Mouse (Mus musculus) hindbrain, embryonic 10.5 days (tissue): ENCODE measurements at regions not wholly inside any gene's neighbourhood (a gene's known extent, or its start where the extent isn't known, plus 50 kb on each side); places are given as distances from the start of the nearest gene placed in this dataset.

Source experiments
- DNase-seq: peaks from one replicate; pipeline ENCODE4 v3.0.0-alpha.2; 2017; ENCODE audit warnings: low spot score
- H3K27ac ChIP-seq: fragments of 300-500 bp; sonication (generic); 2 replicates; pipeline ENCODE4 v1.5.1; 2016; ENCODE audit warnings: mild to moderate bottlenecking, moderate library complexity
- H3K27me3 ChIP-seq: fragments of 300-500 bp; sonication (generic); 2 replicates; pipeline ENCODE4 v1.6.1; 2016; ENCODE audit warnings: mild to moderate bottlenecking; ENCODE audit not compliant: poor library complexity, insufficient read depth, severe bottlenecking
- H3K36me3 ChIP-seq: fragments of 300-500 bp; sonication (generic); 2 replicates; pipeline ENCODE4 v1.6.1; 2016; ENCODE audit warnings: mild to moderate bottlenecking, moderate library complexity
- H3K4me1 ChIP-seq: fragments of 300-500 bp; sonication (generic); replicated peaks from 2 replicates; pipeline ENCODE4 v1.6.1; 2016; ENCODE audit warnings: mild to moderate bottlenecking
- H3K4me3 ChIP-seq: fragments of 300-500 bp; sonication (generic); 2 replicates; pipeline ENCODE4 v1.5.1; 2016; ENCODE audit warnings: mild to moderate bottlenecking, moderate library complexity
- H3K9me3 ChIP-seq: fragments of 300-500 bp; sonication (generic); 2 replicates; pipeline ENCODE4 v1.6.1; 2016; ENCODE audit warnings: mild to moderate bottlenecking, moderate library complexity
- WGBS: fragments of 180-500 bp; shearing (Covaris S2); methylation state at CpG from one replicate; pipeline ENCODE4 v1.1.7; 2016; 5-methylcytosine and 5-hydroxymethylcytosine counted together

- DNase-seq: peak; percentile 32
- 2% methylated on average over 13 of the region's 13 CpGs for WGBS
- Histone ChIP-seq H3K27me3 (peaks cover 84% of the 10 kb centered on the region), H3K27ac (peak overlapping the region; percentile 99), H3K36me3 (0 out of 2 replicates have a peak, but pooled peaks cover 5% of the 10 kb centered on the region), H3K9me3 (no peaks in the 10 kb centered on the region), H3K4me1 (peaks cover 29% of the 10 kb centered on the region), H3K4me3 (peak overlapping the region; percentile 85)
Observed at GRCm38 (mm10) chr13:83725831-83726230, 222.0 kb downstream of the Mef2c start.

GRCm38 (mm10) chr13:83726346-83726975, 222.6 kb downstream of the Mef2c start:
- DNase-seq: no peak
- 0 out of 2 replicates have a peak, but pooled peaks cover 6% of the 10 kb centered on the region for H3K36me3 ChIP-seq
- peaks cover 77% of the 10 kb centered on the region for H3K27me3 ChIP-seq
- H3K4me1 ChIP-seq: peaks cover 28% of the 10 kb centered on the region; the same call in 1 of the 2 replicates
- peak overlapping the region; percentile 99 for H3K27ac ChIP-seq
- H3K4me3 ChIP-seq: peak overlapping the region; percentile 85
- H3K9me3 ChIP-seq: no peaks in the 10 kb centered on the region
- WGBS: 3% methylated on average over 13 of the region's 13 CpGs

GRCm38 (mm10) chr13:83727051-83727765, 223.4 kb downstream of the Mef2c start:
- peak overlapping the region; percentile 99 for H3K27ac ChIP-seq
- no peaks in the 10 kb centered on the region for H3K9me3 ChIP-seq
- peak overlapping the region; percentile 85 for H3K4me3 ChIP-seq
- H3K27me3 ChIP-seq: peaks cover 74% of the 10 kb centered on the region
- H3K4me1 ChIP-seq: peaks cover 25% of the 10 kb centered on the region; the same call in 1 of the 2 replicates
- WGBS: under 1% methylated on average over 38 of the region's 38 CpGs
- peak; percentile 77 for DNase-seq
- H3K36me3 ChIP-seq: 0 out of 2 replicates have a peak, but pooled peaks cover 6% of the 10 kb centered on the region

- 7% methylated on average over 9 of the region's 9 CpGs for WGBS
- peak; percentile 4 for DNase-seq
- H3K27me3 ChIP-seq: peaks cover 70% of the 10 kb centered on the region
- peaks cover 9% of the 10 kb centered on the region for H3K36me3 ChIP-seq
- H3K4me1 ChIP-seq: peaks cover 22% of the 10 kb centered on the region; the same call in 1 of the 2 replicates
- peak overlapping the region; percentile 85 for H3K4me3 ChIP-seq
- H3K27ac ChIP-seq: peak overlapping the region; percentile 99
- no peaks in the 10 kb centered on the region for H3K9me3 ChIP-seq
Observed at GRCm38 (mm10) chr13:83727766-83728395, 224.0 kb downstream of the Mef2c start.

- Histone ChIP-seq H3K9me3 (no peaks in the 10 kb centered on the region), H3K4me1 (peaks cover 22% of the 10 kb centered on the region; the same call in 1 of the 2 replicates), H3K36me3 (peaks cover 15% of the 10 kb centered on the region), H3K4me3 (peak overlapping the region; percentile 85), H3K27ac (peak overlapping the region; percentile 99), H3K27me3 (peaks cover 70% of the 10 kb centered on the region)
- DNase-seq: no peak
- WGBS: 7% methylated on average over 5 of the region's 5 CpGs
Observed at GRCm38 (mm10) chr13:83728421-83729010, 224.7 kb downstream of the Mef2c start.

GRCm38 (mm10) chr13:83729331-83730009, 225.6 kb downstream of the Mef2c start:
- peak; percentile 87 for DNase-seq
- under 1% methylated on average over 33 of the region's 33 CpGs for WGBS
- peaks cover 66% of the 10 kb centered on the region for H3K27me3 ChIP-seq

GRCm38 (mm10) chr13:83730155-83730712, 226.4 kb downstream of the Mef2c start:
- Histone ChIP-seq H3K27me3 (peaks cover 63% of the 10 kb centered on the region), H3K9me3 (no peaks in the 10 kb centered on the region), H3K4me3 (peak overlapping the region; percentile 85), H3K4me1 (peaks cover 22% of the 10 kb centered on the region; the same call in 1 of the 2 replicates), H3K27ac (peak overlapping the region; percentile 99), H3K36me3 (peaks cover 23% of the 10 kb centered on the region)
- no peak for DNase-seq
- under 1% methylated on average over 16 of the region's 16 CpGs for WGBS

More at GRCm38 (mm10) chr13:83729331-83730009, 225.6 kb downstream of the Mef2c start:
- Histone ChIP-seq H3K27ac (peak overlapping the region; percentile 99), H3K4me1 (peaks cover 22% of the 10 kb centered on the region; the same call in 1 of the 2 replicates), H3K4me3 (peak overlapping the region; percentile 85), H3K36me3 (peaks cover 17% of the 10 kb centered on the region), H3K9me3 (no peaks in the 10 kb centered on the region)

GRCm38 (mm10) chr13:83730713-83731480, 227.1 kb downstream of the Mef2c start:
- H3K36me3 ChIP-seq: peaks cover 30% of the 10 kb centered on the region
- peak overlapping the region; percentile 99 for H3K27ac ChIP-seq
- peak; percentile 90 for DNase-seq
- peaks cover 25% of the 10 kb centered on the region; the same call in 1 of the 2 replicates for H3K4me1 ChIP-seq
- H3K9me3 ChIP-seq: no peaks in the 10 kb centered on the region
- WGBS: under 1% methylated on average over 91 of the region's 91 CpGs
- H3K27me3 ChIP-seq: peaks cover 60% of the 10 kb centered on the region
- peak overlapping the region; percentile 85 for H3K4me3 ChIP-seq

- 2% methylated on average over 9 of the region's 10 CpGs for WGBS
- no peaks in the 10 kb centered on the region for H3K9me3 ChIP-seq
- no peak for DNase-seq
- peaks cover 58% of the 10 kb centered on the region for H3K27me3 ChIP-seq
- peaks cover 25% of the 10 kb centered on the region; the same call in 1 of the 2 replicates for H3K4me1 ChIP-seq
- H3K4me3 ChIP-seq: peak overlapping the region; percentile 85
- peaks cover 35% of the 10 kb centered on the region for H3K36me3 ChIP-seq
- peak overlapping the region; percentile 99 for H3K27ac ChIP-seq
Observed at GRCm38 (mm10) chr13:83731481-83732006, 227.7 kb downstream of the Mef2c start.

GRCm38 (mm10) chr13:83732283-83733121, 228.7 kb downstream of the Mef2c start:
- H3K36me3 ChIP-seq: peaks cover 40% of the 10 kb centered on the region
- H3K27me3 ChIP-seq: peaks cover 55% of the 10 kb centered on the region
- under 1% methylated on average over 31 of the region's 31 CpGs for WGBS
- H3K27ac ChIP-seq: peak overlapping the region; percentile 99
- H3K9me3 ChIP-seq: no peaks in the 10 kb centered on the region
- H3K4me1 ChIP-seq: peaks cover 18% of the 10 kb centered on the region; the same call in 1 of the 2 replicates
- peak; percentile 78 for DNase-seq
- peak overlapping the region; percentile 85 for H3K4me3 ChIP-seq
